Mouse (Mus musculus): ENCODE data around the gene Sirt6.

Gene Sirt6

GRCm38 (mm10) chr10:81623441-81623840 is 4.2 kb downstream of the Sirt6 start:
- no peak for DNase-seq (ENCODE audit: low read depth)

GRCm38 (mm10) chr10:81620786-81621185 is 6.8 kb downstream of the Sirt6 start:
- DNase-seq (ENCODE audit: low read depth), result no peak

GRCm38 (mm10) chr10:81619976-81620375 is 7.6 kb downstream of the Sirt6 start:
- no peak for DNase-seq (ENCODE audit: low read depth)

- DNase-seq (ENCODE audit: low read depth), result no peak
These were observed 12.1 kb downstream of the Sirt6 start for GRCm38 (mm10) chr10:81615486-81615885.

- no peak for DNase-seq (ENCODE audit: low read depth)
These were observed 14.8 kb downstream of the Sirt6 start for GRCm38 (mm10) chr10:81612779-81613178.

- DNase-seq (ENCODE audit: low read depth), result no peak
These were observed 19.3 kb downstream of the Sirt6 start for GRCm38 (mm10) chr10:81608308-81608707.

GRCm38 (mm10) chr10:81605974-81606751 is 21.4 kb downstream of the Sirt6 start, which contains the start of gene BC025920:
BC025920 (plus strand) TSS chr10:81606270.
- DNase-seq (ENCODE audit: low read depth), result peak; percentile 97

- no peak for DNase-seq (ENCODE audit: low read depth)
These were observed 22.0 kb downstream of the Sirt6 start for GRCm38 (mm10) chr10:81605666-81605973.

- DNase-seq (ENCODE audit: low read depth), result peak; percentile 92
These were observed 22.5 kb downstream of the Sirt6 start for GRCm38 (mm10) chr10:81604968-81605665.

- DNase-seq (ENCODE audit: low read depth), result no peak
These were observed 23.3 kb downstream of the Sirt6 start for GRCm38 (mm10) chr10:81604019-81604967.

- peak; percentile 62 for DNase-seq (ENCODE audit: low read depth)
These were observed 24.9 kb downstream of the Sirt6 start for GRCm38 (mm10) chr10:81602741-81603151.

- no peak for DNase-seq (ENCODE audit: low read depth)
These were observed 26.1 kb downstream of the Sirt6 start for GRCm38 (mm10) chr10:81601396-81601905.

- DNase-seq (ENCODE audit: low read depth), result peak; percentile 92
These were observed 26.8 kb downstream of the Sirt6 start, which contains the start of gene Tle6 for GRCm38 (mm10) chr10:81600738-81601203. Tle6 (minus strand) TSS chr10:81601073.

- no peak for DNase-seq (ENCODE audit: low read depth)
These were observed 27.5 kb downstream of the Sirt6 start for GRCm38 (mm10) chr10:81600096-81600495.

GRCm38 (mm10) chr10:81599630-81600029 is 28.0 kb downstream of the Sirt6 start:
- no peak for DNase-seq (ENCODE audit: low read depth)

- DNase-seq (ENCODE audit: low read depth), result no peak
These were observed 28.7 kb downstream of the Sirt6 start for GRCm38 (mm10) chr10:81598871-81599270.

GRCm38 (mm10) chr10:81598342-81598741 is 29.3 kb downstream of the Sirt6 start:
- no peak for DNase-seq (ENCODE audit: low read depth)

- no peak for DNase-seq (ENCODE audit: low read depth)
These were observed 30.3 kb downstream of the Sirt6 start for GRCm38 (mm10) chr10:81597137-81597950.

GRCm38 (mm10) chr10:81596611-81597010 is 31.0 kb downstream of the Sirt6 start:
- no peak for DNase-seq (ENCODE audit: low read depth)

GRCm38 (mm10) chr10:81595599-81595998 is 32.0 kb downstream of the Sirt6 start:
- no peak for DNase-seq (ENCODE audit: low read depth)

- no peak for DNase-seq (ENCODE audit: low read depth)
These were observed 33.7 kb downstream of the Sirt6 start for GRCm38 (mm10) chr10:81593935-81594334.
